Mouse (Mus musculus) c-Kit-positive CD71-negative TER-119-negative erythroid progenitor cells, embryonic 14.5 days (primary cell): ENCODE data around the gene Ubn1.

Experiments used
- DNase-seq: peaks from one replicate; pipeline ENCODE4 v3.0.0-alpha.2; 2013; ENCODE audit warnings: low read depth

Ubn1 gene

GRCm38 (mm10) chr16:5049774-5050234, at the start of gene Ubn1, which contains the start of gene Glyr1:
Gene Ubn1, plus strand, starts transcription at chr16:5050057.
Gene Glyr1, minus strand, starts transcription at chr16:5049863.
- peak; percentile 98 for DNase-seq

GRCm38 (mm10) chr16:5000611-5001010, 49.2 kb upstream of the Ubn1 start:
- no peak for DNase-seq

- DNase-seq, result no peak
These were observed 42.8 kb upstream of the Ubn1 start, which contains the start of gene Smim22 for GRCm38 (mm10) chr16:5007067-5007466. Gene Smim22, plus strand, starts transcription at chr16:5007288.

- DNase-seq, result no peak
These were observed 42.4 kb upstream of the Ubn1 start for GRCm38 (mm10) chr16:5007492-5007891.

GRCm38 (mm10) chr16:5008076-5008475, 41.8 kb upstream of the Ubn1 start:
- no peak for DNase-seq

GRCm38 (mm10) chr16:5010371-5010935, 39.4 kb upstream of the Ubn1 start:
- DNase-seq, result no peak

GRCm38 (mm10) chr16:5011285-5011684, 38.6 kb upstream of the Ubn1 start:
- no peak for DNase-seq

GRCm38 (mm10) chr16:5012036-5013005, 37.5 kb upstream of the Ubn1 start:
- DNase-seq, result peak; percentile 37

GRCm38 (mm10) chr16:5013054-5013838, 36.6 kb upstream of the Ubn1 start, which contains the start of gene Rogdi:
Gene Rogdi, minus strand, starts transcription at chr16:5013553.
- peak; percentile 97 for DNase-seq

- DNase-seq, result no peak
These were observed 35.3 kb upstream of the Ubn1 start for GRCm38 (mm10) chr16:5014578-5014977.

GRCm38 (mm10) chr16:5024021-5024420, 25.8 kb upstream of the Ubn1 start:
- DNase-seq, result no peak

GRCm38 (mm10) chr16:5029847-5030246, 20.0 kb upstream of the Ubn1 start:
- no peak for DNase-seq

- DNase-seq, result no peak
These were observed 14.3 kb upstream of the Ubn1 start for GRCm38 (mm10) chr16:5035591-5035990.

GRCm38 (mm10) chr16:5036649-5037234, 13.1 kb upstream of the Ubn1 start:
- DNase-seq, result no peak

- no peak for DNase-seq
These were observed 4.5 kb upstream of the Ubn1 start for GRCm38 (mm10) chr16:5045322-5045721.

- DNase-seq, result no peak
These were observed 579 bp upstream of the Ubn1 start for GRCm38 (mm10) chr16:5049182-5049773.

- peak; percentile 55 for DNase-seq
These were observed 624 bp downstream of the Ubn1 start for GRCm38 (mm10) chr16:5050251-5051110.

- peak; percentile 16 for DNase-seq
These were observed 8.3 kb downstream of the Ubn1 start for GRCm38 (mm10) chr16:5058114-5058513.

GRCm38 (mm10) chr16:5063472-5063871, 13.6 kb downstream of the Ubn1 start:
- no peak for DNase-seq

GRCm38 (mm10) chr16:5070321-5070720, 20.5 kb downstream of the Ubn1 start:
- DNase-seq, result no peak
